Mouse (Mus musculus): ENCODE measurements around the gene Pla1a. TPM values are rescaled to one million over a fixed set of nuclear protein-coding genes. Genes with fewer than 3 reads are reported as not detected.

Gene Pla1a
- polyA plus RNA-seq, 1 experiment from 2014 or later, result 0.27 TPM

DNA sequence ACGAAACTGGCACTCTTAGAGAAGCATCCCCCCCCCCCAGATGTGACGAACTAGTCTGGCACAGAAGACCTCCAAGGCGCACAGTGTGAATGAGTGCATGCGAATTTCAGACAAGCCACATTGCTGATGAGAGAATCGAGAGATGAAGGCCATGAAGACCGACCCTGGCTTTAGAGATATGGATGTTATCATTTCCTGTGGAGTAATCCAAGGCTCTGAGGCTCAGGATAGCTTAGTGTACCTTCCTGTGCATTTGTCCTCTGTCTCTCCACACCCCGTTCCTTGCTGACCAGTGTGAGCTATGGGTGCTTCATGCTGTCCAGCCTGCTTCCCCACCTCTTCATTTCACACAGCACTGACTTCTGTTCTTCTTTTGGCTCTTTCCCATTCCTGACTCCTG lies 57.8 kb downstream of the Pla1a start:
- no peak overlapping the region for H3K27ac ChIP-seq
- DNase-seq (ENCODE audit: low spot score), result no peak
- 85% methylated on average over 7 of the region's 7 CpGs for WGBS
- no peaks in the 10 kb centered on the region for H3K27me3 ChIP-seq (ENCODE audit: insufficient read depth, poor library complexity, severe bottlenecking)
- H3K9me3 ChIP-seq, result no peaks in the 10 kb centered on the region
- peaks cover 25% of the 10 kb centered on the region for H3K4me1 ChIP-seq (replicated peaks)
- no peak overlapping the region for H3K4me3 ChIP-seq
- H3K36me3 ChIP-seq, result no peaks in the 10 kb centered on the region

DNA sequence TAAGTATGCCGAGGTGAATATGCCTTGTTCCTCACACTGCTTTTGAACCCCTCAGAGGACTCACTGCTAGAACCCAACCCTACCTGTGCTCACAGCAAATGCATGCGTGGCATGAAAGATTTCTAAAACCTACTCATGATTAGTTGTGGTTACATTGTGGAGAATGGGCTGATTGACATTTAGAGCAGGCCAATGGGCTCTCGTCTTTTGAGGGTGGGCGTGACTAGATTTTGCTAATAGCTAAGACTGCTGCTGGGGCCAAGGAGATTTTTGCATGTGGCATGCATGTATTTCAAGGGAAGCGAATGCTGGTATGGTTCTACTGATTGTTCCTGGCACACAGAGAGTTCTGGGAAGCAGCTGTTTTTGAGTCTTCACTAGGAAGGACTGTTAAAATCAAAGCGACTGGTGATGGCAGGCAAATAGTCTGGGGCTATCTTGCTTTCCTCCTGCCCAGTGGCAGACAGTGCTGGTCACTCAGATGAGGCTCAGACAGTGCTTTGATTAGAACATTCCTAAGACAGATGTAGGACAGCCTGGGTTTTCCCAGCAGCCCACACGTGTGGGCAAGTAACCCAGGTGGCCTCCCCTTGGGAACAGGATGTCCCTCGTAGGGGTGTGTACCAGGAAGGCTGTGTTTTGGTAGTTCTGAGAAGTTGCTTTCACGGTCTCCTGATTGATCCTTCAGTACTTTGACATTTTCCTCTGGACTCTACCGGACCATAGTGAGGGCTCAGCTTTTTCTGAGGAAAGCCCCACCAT lies 58.4 kb downstream of the Pla1a start:
- Histone ChIP-seq H3K27me3 (ENCODE audit: insufficient read depth, poor library complexity, severe bottlenecking) (no peaks in the 10 kb centered on the region), H3K9me3 (no peaks in the 10 kb centered on the region), H3K27ac (no peak overlapping the region), H3K4me1 (replicated peaks) (peaks cover 32% of the 10 kb centered on the region), H3K4me3 (peak overlapping the region; percentile 29; the same call in 1 of the 2 replicates), H3K36me3 (no peaks in the 10 kb centered on the region)
- no peak for DNase-seq (ENCODE audit: low spot score)
- 81% methylated on average over 10 of the region's 10 CpGs for WGBS

DNA sequence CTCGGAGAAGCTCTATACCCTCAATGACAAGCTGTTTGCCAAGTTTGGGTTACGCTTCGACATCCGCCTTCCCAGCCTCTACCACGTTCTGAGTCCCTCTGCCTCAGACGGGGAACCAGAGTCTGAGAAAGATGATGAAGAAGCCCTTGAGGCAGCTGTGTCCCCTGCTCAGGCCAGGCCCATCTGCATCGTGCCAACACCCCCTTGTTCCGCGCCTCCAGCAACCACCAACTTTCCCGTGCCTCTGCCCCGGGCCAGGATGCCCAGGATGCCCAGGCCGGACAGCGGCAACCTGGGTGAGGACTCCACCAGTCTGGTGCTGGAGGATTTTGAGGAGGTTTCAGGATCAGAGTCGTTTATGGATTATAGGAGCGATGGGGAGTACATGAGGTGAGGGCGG lies 59.0 kb downstream of the Pla1a start:
- no peak for DNase-seq (ENCODE audit: low spot score)
- Histone ChIP-seq H3K9me3 (no peaks in the 10 kb centered on the region), H3K4me1 (replicated peaks) (peaks cover 32% of the 10 kb centered on the region), H3K4me3 (peak overlapping the region; percentile 29), H3K36me3 (no peaks in the 10 kb centered on the region), H3K27me3 (ENCODE audit: insufficient read depth, poor library complexity, severe bottlenecking) (no peaks in the 10 kb centered on the region), H3K27ac (no peak overlapping the region)
- WGBS, result 83% methylated on average over 16 of the region's 16 CpGs

DNA sequence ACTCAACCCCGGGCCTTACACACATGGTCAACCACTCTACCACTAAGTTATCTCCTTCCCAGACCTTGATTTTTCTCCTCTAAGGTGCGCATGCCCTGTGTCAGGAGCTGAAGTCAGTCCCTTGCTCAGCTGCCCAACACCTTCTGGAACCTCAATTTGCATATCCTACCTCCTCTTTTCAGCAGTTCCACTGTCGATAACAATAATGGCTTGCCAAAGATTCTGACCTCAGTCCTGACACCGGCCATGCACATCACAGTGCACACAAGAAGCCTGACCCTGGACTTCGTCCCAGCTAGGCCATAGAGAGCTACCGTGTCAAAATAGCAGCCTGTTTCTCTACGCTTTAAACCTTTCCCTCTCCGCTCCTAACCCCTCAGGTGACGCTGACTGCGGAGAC lies 59.5 kb downstream of the Pla1a start:
- Histone ChIP-seq H3K27me3 (ENCODE audit: insufficient read depth, poor library complexity, severe bottlenecking) (no peaks in the 10 kb centered on the region), H3K9me3 (no peaks in the 10 kb centered on the region), H3K27ac (no peak overlapping the region), H3K4me3 (no peak overlapping the region), H3K4me1 (replicated peaks) (peaks cover 32% of the 10 kb centered on the region), H3K36me3 (no peaks in the 10 kb centered on the region)
- no peak for DNase-seq (ENCODE audit: low spot score)
- 81% methylated on average over 10 of the region's 10 CpGs for WGBS

DNA sequence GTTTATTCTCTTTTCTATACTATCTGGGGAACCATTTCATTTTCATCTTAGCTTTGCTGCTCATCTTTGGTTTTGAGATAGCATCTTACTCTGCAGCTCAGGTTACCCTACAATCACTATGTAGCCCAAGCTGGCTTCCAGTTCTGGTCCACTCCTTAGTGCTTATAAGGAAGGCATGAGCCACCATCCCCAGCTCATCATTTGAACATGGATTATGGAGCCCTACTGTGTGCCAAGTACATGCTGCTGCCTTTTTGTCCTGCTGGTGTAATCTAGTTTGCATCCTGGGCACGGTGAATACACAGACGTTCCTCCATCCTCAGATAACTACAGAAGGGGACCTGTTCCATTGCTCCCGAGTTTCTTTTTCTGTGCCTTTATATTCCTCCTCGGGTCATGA lies 60.1 kb downstream of the Pla1a start:
- 87% methylated on average over 4 of the region's 4 CpGs for WGBS

DNA sequence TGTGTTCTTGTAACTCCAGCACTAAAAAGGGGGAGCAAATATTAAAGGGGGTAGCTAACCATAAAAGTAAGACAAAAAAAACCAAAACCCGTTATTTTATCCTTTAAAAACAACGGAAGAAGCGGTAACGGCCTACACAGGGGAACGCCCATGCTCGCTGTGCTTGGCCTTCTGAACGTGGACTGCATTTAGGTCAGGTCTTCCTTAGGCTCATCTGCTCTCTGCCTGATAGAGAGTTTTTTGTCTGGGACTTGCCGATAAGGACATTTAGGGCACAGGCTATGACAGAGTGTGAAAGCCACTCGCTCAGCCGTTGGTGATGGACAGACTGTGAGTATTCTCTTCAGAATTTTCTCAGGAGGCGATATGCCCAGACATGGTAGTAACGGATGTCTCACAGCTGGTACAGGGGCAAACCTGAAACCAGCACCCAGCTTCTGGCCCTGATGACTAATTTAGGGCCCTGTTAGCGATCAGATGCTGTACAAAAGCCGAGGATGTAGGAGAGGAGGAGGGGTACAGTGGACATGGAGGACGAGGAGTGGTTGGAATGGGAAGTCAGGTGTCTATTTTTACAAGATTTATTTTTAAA lies 61.1 kb downstream of the Pla1a start:
- Histone ChIP-seq H3K9me3 (no peaks in the 10 kb centered on the region), H3K4me1 (replicated peaks) (peaks cover 29% of the 10 kb centered on the region), H3K27ac (peak overlapping the region; percentile 35; the same call in 1 of the 2 replicates), H3K27me3 (ENCODE audit: insufficient read depth, poor library complexity, severe bottlenecking) (no peaks in the 10 kb centered on the region), H3K36me3 (no peaks in the 10 kb centered on the region), H3K4me3 (no peak overlapping the region)
- WGBS, result 89% methylated on average over 15 of the region's 15 CpGs
- no peak for DNase-seq (ENCODE audit: low spot score)

More for the DNA sequence above, 60.1 kb downstream of the Pla1a start:
- Histone ChIP-seq H3K27me3 (ENCODE audit: insufficient read depth, poor library complexity, severe bottlenecking) (no peaks in the 10 kb centered on the region), H3K9me3 (no peaks in the 10 kb centered on the region), H3K4me3 (no peak overlapping the region), H3K4me1 (replicated peaks) (peaks cover 32% of the 10 kb centered on the region), H3K27ac (no peak overlapping the region), H3K36me3 (no peaks in the 10 kb centered on the region)
- no peak for DNase-seq (ENCODE audit: low spot score)

DNA sequence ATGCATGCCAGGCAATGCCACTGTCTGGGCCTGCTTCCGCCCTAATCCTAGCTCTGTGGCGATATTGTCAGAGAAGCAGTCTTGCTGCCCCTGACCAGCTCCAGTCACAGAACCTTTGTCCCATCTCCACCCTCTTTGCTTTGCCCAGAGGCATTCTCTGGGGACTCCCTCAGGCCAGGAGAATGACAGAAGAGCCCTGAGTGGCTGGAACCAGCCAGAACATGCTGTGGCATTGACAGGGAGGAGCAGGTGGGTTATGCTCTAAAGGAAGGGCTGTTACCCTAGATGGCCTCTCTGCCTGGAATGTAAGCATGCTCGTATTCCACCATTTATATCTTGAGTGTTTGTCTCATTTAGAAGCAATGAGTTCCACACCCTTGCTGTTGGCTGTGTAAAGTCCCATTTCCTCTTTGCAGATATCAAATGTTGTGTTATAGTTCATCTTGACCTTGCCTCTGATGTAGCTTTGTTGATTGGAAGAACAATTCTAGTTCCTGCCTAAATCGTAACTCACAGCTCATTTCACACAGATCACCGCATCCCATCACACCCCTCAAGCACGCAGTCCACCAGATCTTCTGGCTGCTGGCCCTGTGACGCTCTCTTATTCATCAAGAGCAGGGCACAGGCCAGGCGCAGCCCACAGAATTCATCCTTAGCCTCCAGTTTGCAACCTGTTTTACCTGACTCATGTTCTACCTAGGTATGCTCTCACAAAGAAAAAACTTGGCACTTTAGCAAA lies 62.1 kb downstream of the Pla1a start:
- H3K27me3 ChIP-seq (ENCODE audit: insufficient read depth, poor library complexity, severe bottlenecking), result no peaks in the 10 kb centered on the region
- DNase-seq (ENCODE audit: low spot score), result no peak
- no peak overlapping the region for H3K4me3 ChIP-seq
- peak overlapping the region; percentile 29; the same call in 1 of the 2 replicates for H3K27ac ChIP-seq
- WGBS, result 90% methylated on average over 8 of the region's 8 CpGs
- H3K36me3 ChIP-seq, result no peaks in the 10 kb centered on the region
- peaks cover 19% of the 10 kb centered on the region for H3K4me1 ChIP-seq (replicated peaks)
- H3K9me3 ChIP-seq, result no peaks in the 10 kb centered on the region

DNA sequence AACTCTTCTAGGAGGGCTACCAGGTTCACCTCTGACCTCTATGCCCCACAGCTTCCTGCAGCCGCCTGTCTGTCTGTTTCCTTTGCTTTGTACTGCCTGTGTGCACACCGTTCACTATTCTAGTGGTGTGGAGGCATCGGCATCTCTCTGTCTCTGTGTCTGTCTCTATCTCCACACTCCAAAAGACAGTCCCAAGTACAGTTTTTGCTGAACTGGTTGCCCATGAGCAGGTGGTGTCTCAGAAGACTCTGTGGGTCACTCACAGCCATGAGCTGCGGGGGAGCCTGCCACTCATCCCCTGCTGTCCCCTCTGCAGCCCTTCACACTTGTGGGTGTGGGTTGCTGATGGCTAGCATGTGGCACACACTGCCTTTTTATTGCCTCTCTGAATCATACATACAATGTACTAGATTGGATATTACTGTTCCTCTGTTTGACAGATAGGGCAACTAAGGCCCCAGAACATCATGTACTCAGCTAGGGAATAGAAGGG lies 62.9 kb downstream of the Pla1a start:
- H3K4me1 ChIP-seq (replicated peaks), result peaks cover 19% of the 10 kb centered on the region
- 79% methylated on average over 4 of the region's 4 CpGs for WGBS
- no peaks in the 10 kb centered on the region for H3K9me3 ChIP-seq
- no peak for DNase-seq (ENCODE audit: low spot score)
- H3K36me3 ChIP-seq, result no peaks in the 10 kb centered on the region
- no peak overlapping the region for H3K4me3 ChIP-seq
- no peaks in the 10 kb centered on the region for H3K27me3 ChIP-seq (ENCODE audit: insufficient read depth, poor library complexity, severe bottlenecking)
- H3K27ac ChIP-seq, result no peak overlapping the region

DNA sequence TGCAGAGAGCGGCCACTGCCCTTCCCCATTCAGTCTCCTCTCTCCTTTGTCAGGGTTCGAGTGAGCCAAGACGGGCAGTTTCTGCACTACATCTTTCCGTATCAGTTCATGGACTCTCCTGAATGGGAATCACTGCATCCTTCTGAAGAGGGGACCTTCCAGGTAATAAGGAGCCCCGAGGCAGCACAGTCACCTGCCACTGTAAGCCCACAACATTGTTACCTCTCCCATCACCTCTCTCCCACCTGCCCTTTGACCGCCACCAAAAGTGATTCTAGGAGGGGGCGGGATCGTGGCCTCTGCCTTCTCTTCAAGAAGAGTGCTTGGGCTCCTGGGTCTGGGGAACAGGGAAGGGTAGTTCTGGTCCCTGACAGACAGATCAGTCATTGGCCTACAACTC lies 63.5 kb downstream of the Pla1a start:
- Histone ChIP-seq H3K4me1 (replicated peaks) (peaks cover 19% of the 10 kb centered on the region), H3K27me3 (ENCODE audit: insufficient read depth, poor library complexity, severe bottlenecking) (no peaks in the 10 kb centered on the region), H3K9me3 (no peaks in the 10 kb centered on the region), H3K4me3 (no peak overlapping the region), H3K36me3 (no peaks in the 10 kb centered on the region), H3K27ac (no peak overlapping the region)
- WGBS, result 88% methylated on average over 8 of the region's 8 CpGs
- DNase-seq (ENCODE audit: low spot score), result no peak

DNA sequence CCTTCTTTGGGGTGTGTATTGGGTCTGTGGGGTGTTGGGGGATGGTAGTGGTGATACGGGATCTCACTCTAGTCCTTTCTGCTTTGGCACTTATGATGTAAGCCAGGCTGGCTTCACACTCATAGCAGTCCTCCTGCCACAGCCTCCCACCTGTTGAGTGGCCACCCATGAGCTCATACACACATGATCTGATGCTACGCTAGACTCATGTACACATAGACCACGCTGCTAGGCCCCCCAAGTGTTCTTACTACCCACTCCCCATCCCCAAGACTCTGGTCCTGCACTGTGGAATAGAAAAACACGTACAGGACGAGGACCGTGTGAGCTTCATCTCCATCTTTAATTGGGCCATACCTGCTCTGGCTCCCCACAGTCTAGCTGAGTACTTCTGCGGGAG lies 63.9 kb downstream of the Pla1a start:
- DNase-seq (ENCODE audit: low spot score), result no peak
- Histone ChIP-seq H3K4me3 (no peak overlapping the region), H3K9me3 (no peaks in the 10 kb centered on the region), H3K27ac (no peak overlapping the region), H3K27me3 (ENCODE audit: insufficient read depth, poor library complexity, severe bottlenecking) (no peaks in the 10 kb centered on the region), H3K36me3 (no peaks in the 10 kb centered on the region), H3K4me1 (replicated peaks) (peaks cover 19% of the 10 kb centered on the region)
- 87% methylated on average over 7 of the region's 7 CpGs for WGBS

DNA sequence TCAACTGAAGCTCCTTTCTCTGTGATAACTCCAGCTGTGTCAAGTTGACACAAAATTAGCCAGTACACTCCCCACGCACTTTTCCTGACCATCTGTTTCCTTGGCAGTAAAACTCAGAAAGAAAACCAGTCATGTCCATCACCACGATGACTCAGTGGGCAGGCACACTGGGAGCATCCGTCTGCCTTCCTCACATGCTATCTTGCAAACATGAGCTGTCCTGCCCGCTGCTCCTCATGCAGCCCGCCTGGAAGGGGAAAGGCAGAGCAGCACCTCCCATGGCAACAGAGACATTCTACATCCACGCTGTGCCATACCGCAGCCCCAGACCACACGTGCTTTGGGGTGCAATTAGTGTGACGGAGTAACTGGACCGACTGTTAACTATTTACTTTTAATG lies 64.6 kb downstream of the Pla1a start:
- DNase-seq (ENCODE audit: low spot score), result no peak
- H3K27ac ChIP-seq, result no peak overlapping the region
- 78% methylated on average over 10 of the region's 10 CpGs for WGBS
- H3K27me3 ChIP-seq (ENCODE audit: insufficient read depth, poor library complexity, severe bottlenecking), result no peaks in the 10 kb centered on the region
- H3K9me3 ChIP-seq, result no peaks in the 10 kb centered on the region
- H3K4me3 ChIP-seq, result no peak overlapping the region
- no peaks in the 10 kb centered on the region for H3K36me3 ChIP-seq
- H3K4me1 ChIP-seq (replicated peaks), result peaks cover 15% of the 10 kb centered on the region

DNA sequence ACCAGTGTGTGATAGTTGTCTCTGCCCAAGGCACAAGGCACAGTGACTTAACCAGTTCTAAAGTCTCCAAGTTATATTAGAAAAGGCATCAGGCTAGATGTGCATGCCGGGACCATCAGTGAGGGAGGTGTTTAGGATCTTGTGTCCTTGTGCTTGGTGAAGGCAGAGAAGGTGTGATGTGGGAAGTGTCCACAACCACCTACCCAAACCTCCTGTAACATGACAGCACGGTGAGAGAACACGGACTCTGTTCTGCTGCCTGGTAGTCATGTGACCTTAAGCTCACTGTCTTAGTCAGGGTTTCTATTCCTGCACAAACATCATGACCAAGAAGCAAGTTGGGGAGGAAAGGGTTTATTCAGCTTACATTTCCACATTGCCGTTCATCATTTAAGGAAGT lies 66.7 kb downstream of the Pla1a start:
- WGBS, result 93% methylated on average over 4 of the region's 4 CpGs
- no peaks in the 10 kb centered on the region for H3K27me3 ChIP-seq (ENCODE audit: insufficient read depth, poor library complexity, severe bottlenecking)
- H3K4me1 ChIP-seq (replicated peaks), result peaks cover 25% of the 10 kb centered on the region
- H3K27ac ChIP-seq, result no peak overlapping the region
- H3K9me3 ChIP-seq, result no peaks in the 10 kb centered on the region
- no peak for DNase-seq (ENCODE audit: low spot score)
- H3K36me3 ChIP-seq, result no peaks in the 10 kb centered on the region
- H3K4me3 ChIP-seq, result no peak overlapping the region

DNA sequence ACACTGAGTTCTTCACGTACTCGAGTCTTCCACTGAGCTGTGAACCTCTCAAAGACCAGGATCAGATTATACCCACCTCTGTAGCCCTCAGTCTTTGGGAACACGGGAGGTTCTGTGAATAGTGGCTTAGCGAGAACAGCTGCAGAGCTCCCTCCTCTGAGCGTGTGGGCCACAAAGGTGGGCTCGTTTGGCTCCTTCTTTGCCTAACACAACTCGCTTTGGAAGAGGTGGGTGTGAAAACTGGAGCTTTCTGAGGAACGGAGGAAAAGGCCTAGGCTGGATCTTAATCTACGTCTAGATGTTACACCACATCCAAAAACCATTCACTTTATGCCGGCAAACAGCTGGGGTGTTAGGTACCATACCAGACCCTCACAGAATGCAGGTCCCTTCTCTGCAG lies 67.6 kb downstream of the Pla1a start:
- Histone ChIP-seq H3K4me3 (no peak overlapping the region), H3K9me3 (no peaks in the 10 kb centered on the region), H3K27ac (no peak overlapping the region), H3K27me3 (ENCODE audit: insufficient read depth, poor library complexity, severe bottlenecking) (no peaks in the 10 kb centered on the region), H3K36me3 (no peaks in the 10 kb centered on the region), H3K4me1 (replicated peaks) (peaks cover 22% of the 10 kb centered on the region)
- no peak for DNase-seq (ENCODE audit: low spot score)
- 87% methylated on average over 10 of the region's 10 CpGs for WGBS
